ENCODE assay signal across 14 mouse cellular contexts in genomic region chr5:136052861-136053655, GRCm38 (mm10). TPM values are rescaled to one million over a fixed set of nuclear protein-coding genes. Genes with fewer than 3 reads are reported as not detected.
DNase-seq lines count a peak whose midpoint lies in the region; TF ChIP-seq lines count a peak whose summit lies in the region.
"Had no signal": no experiment of that assay in that cellular context is flagged by ENCODE, and none has a peak within 500 bp of the region (broad histone marks: within the 10 kb centered on the region; RNA-seq: fewer than 3 reads in every experiment).

No protein-coding gene starts in this region.

- H3K36me3 ChIP-seq in ES-E14 (ENCODE audit: control insufficient read depth, insufficient read depth, low read length, poor library complexity, severe bottlenecking): no peaks in the 10 kb centered on the region
- H3K36me3 ChIP-seq: hindbrain, embryonic 13.5 days; limb, embryonic 13.5 days had no signal

- H3K27me3 ChIP-seq in cerebellum, adult 2 months (ENCODE audit: control insufficient read depth, insufficient read depth, low read length): no peaks in the 10 kb centered on the region
- H3K27me3 ChIP-seq: hindbrain, embryonic 13.5 days had no signal

- no peak for TF ChIP-seq POLR2A in cerebellum, adult 2 months (IDR thresholded peaks at IDR 0.05; ENCODE audit: borderline replicate concordance, insufficient read depth, low read length)

- no peak overlapping the region for H3K4me3 ChIP-seq in ES-E14 (ENCODE audit: insufficient read depth in 1 of 2, low read depth in 1 of 2, low read length in 2 of 2, poor library complexity in 1 of 2, severe bottlenecking in 1 of 2)
- no peak overlapping the region for H3K4me3 ChIP-seq in cerebellum, adult 2 months (replicated peaks; ENCODE audit: insufficient read depth, low read depth, low read length)
- H3K4me3 ChIP-seq: heart, adult 2 months; hindbrain, embryonic 13.5 days; limb, embryonic 13.5 days had no signal

- TF ChIP-seq CTCF in cerebellum, adult 2 months (IDR thresholded peaks at IDR 0.05; ENCODE audit: borderline replicate concordance, insufficient read depth, low read depth, low read length): no peak

- H3K9me3 ChIP-seq in ES-E14 (ENCODE audit: control insufficient read depth, insufficient read depth, low read depth, low read length): no peaks in the 10 kb centered on the region
- H3K9me3 ChIP-seq: hindbrain, embryonic 13.5 days; limb, embryonic 13.5 days had no signal

- H3K27ac ChIP-seq in ES-E14 (ENCODE audit: insufficient read depth, low read depth, low read length, poor library complexity, severe bottlenecking): no peak overlapping the region
- no peak overlapping the region for H3K27ac ChIP-seq in cerebellum, adult 2 months (ENCODE audit: insufficient read depth, low read length)
- H3K27ac ChIP-seq: heart, adult 2 months; hindbrain, embryonic 13.5 days; limb, embryonic 13.5 days had no signal

- H3K9ac ChIP-seq in ES-E14 (ENCODE audit: insufficient read depth, low read depth, low read length, poor library complexity, severe bottlenecking): no peak overlapping the region
- H3K9ac ChIP-seq: hindbrain, embryonic 13.5 days; limb, embryonic 13.5 days had no signal

- H3K4me1 ChIP-seq in ES-E14 (ENCODE audit: control insufficient read depth in 2 of 2, insufficient read depth in 2 of 2, low read length in 2 of 2, poor library complexity in 1 of 2): peaks cover 0 to 14% of the 10 kb centered on the region in 2 experiments; a peak in 2 of 4 replicates
- H3K4me1 ChIP-seq in cerebellum, adult 2 months (ENCODE audit: control insufficient read depth, insufficient read depth, low read length): no peaks in the 10 kb centered on the region

- WGBS in cerebellum, adult 2 months: 77% methylated on average over 8 of the region's 8 CpGs

- DNase-seq in adrenal gland, adult 2 months: peak; percentile 30
- DNase-seq in adrenal gland, adult 18-20 months (ENCODE audit: low spot score in 2 of 2): no peak
- DNase-seq in ES-E14 (ENCODE audit: low read depth, low spot score): peak; percentile 40
- peak; percentile 67 for DNase-seq in kidney, adult 9 months
- DNase-seq in lung, postnatal 10 days: peak; percentile 60
- DNase-seq in cerebellum, adult 2 months: no peak
- no peak for DNase-seq in thymus, postnatal 14 days
- no peak for DNase-seq in spleen, postnatal 36 days (ENCODE audit: low spot score in 2 of 2)
- DNase-seq: cerebellum, postnatal 14 days; heart, adult 2 months had no signal

- in situ Hi-C loops in ES-E14 (cut with MboI; ENCODE audit: low sequenced_read_pairs in 2 of 2, unreplicated experiment in 2 of 2): no loop called here

TF ChIP-seq in ES-E14, 5 proteins besides CTCF, POLR2A, EP300 and RAD21:
- no peak for TF ChIP-seq CHD2 (IDR thresholded peaks at IDR 0.05; ENCODE audit: low read depth, low read length)
- TF ChIP-seq MAFK (IDR thresholded peaks at IDR 0.05; ENCODE audit: insufficient read depth, low read depth, low read length): no peak
- TF ChIP-seq HCFC1 (IDR thresholded peaks at IDR 0.05; ENCODE audit: borderline replicate concordance, insufficient read depth, low read length): no peak
- TF ChIP-seq ZNF384 (IDR thresholded peaks at IDR 0.05; ENCODE audit: low read depth, low read length): no peak
- no peak for TF ChIP-seq ZC3H11A (IDR thresholded peaks at IDR 0.05; ENCODE audit: borderline replicate concordance, low read depth, low read length)

RNA-seq across cellular contexts. Expression of gene Upk3bl, which starts 1.2 kb away (rescaled TPM):
- under 1 TPM in 1 of 2 experiments, not detected in 1; 0.35 TPM for total RNA-seq in adrenal gland, adult 2 months (2021)
- 0.30 TPM in 1 of 2 replicates, not detected in the other for polyA plus RNA-seq in adrenal gland, adult 2 months (2012; rRNA removed)
- total RNA-seq in adrenal gland, adult 18-20 months (2021): not detected
- 2.2 and 5.1 TPM in 2 replicates for total RNA-seq in ES-E14 (2012; rRNA removed)
- 1.0 and 1.1 TPM in 2 replicates for polyA plus RNA-seq in cerebellum, adult 2 months (2012; rRNA removed)
- total RNA-seq: heart, adult 2 months had no signal
- polyA plus RNA-seq: heart, adult 2 months; hindbrain, embryonic 13.5 days had no signal

RNA-seq across cellular contexts. Expression of gene Upk3b, which starts 14.8 kb away (rescaled TPM):
- 10 to 100 TPM in 1 of 2 experiments, 1 to 10 TPM in 1; 8.8 to 10.8 TPM for total RNA-seq in adrenal gland, adult 2 months (2021)
- 8.5 and 8.9 TPM in 2 replicates for polyA plus RNA-seq in adrenal gland, adult 2 months (2012; rRNA removed)
- total RNA-seq in adrenal gland, adult 18-20 months (2021): 10 to 100 TPM in 1 of 2 experiments, 1 to 10 TPM in 1; 7.4 to 14.0 TPM
- total RNA-seq in ES-E14 (2012; rRNA removed): 1.6 and 2.2 TPM in 2 replicates
- polyA plus RNA-seq in cerebellum, adult 2 months (2012; rRNA removed): not detected in 2 replicates
- total RNA-seq: layer of hippocampus, adult 18-20 months; megakaryocyte progenitor cell, adult 5-6 weeks had no signal

RNA-seq across cellular contexts. Expression of gene Rasa4, which starts 30.7 kb away (rescaled TPM):
- total RNA-seq in adrenal gland, adult 2 months (2021): 10 to 100 TPM; 10.5 to 14.7 TPM
- 29.5 and 34.4 TPM in 2 replicates for polyA plus RNA-seq in adrenal gland, adult 2 months (2012; rRNA removed)
- total RNA-seq in adrenal gland, adult 18-20 months (2021): 10 to 100 TPM; 11.9 to 14.7 TPM
- 17.4 and 21.7 TPM in 2 replicates for total RNA-seq in ES-E14 (2012; rRNA removed)
- polyA plus RNA-seq in cerebellum, adult 2 months (2012; rRNA removed): 32.7 and 32.9 TPM in 2 replicates

RNA-seq across cellular contexts. Expression of gene Dtx2, which starts 58.5 kb away (rescaled TPM):
- total RNA-seq in adrenal gland, adult 2 months (2021): 10 to 100 TPM; 13.6 to 19.0 TPM
- polyA plus RNA-seq in adrenal gland, adult 2 months (2012; rRNA removed): 30.1 and 34.3 TPM in 2 replicates
- total RNA-seq in adrenal gland, adult 18-20 months (2021): 10 to 100 TPM; 12.8 to 18.7 TPM
- total RNA-seq in ES-E14 (2012; rRNA removed): 26.7 and 28.3 TPM in 2 replicates
- polyA plus RNA-seq in cerebellum, adult 2 months (2012; rRNA removed): 9.2 and 10.1 TPM in 2 replicates

Comparison
In these comparisons a context has a peak if more than half of its experiments do, and no peak if none do; other contexts are left out.
1. DNase-seq: peak in adrenal gland, adult 2 months (single experiment), ES-E14 (single experiment), kidney, adult 9 months (single experiment) and lung, postnatal 10 days (single experiment); none in adrenal gland, adult 18-20 months (0 of 2), cerebellum, adult 2 months (0 of 2), thymus, postnatal 14 days (single experiment) and spleen, postnatal 36 days (0 of 2).